Mouse (Mus musculus): ENCODE measurements at regions not wholly inside any gene's neighbourhood (a gene's known extent, or its start where the extent isn't known, plus 50 kb on each side); places are given as distances from the start of the nearest gene placed in this dataset.

DNA sequence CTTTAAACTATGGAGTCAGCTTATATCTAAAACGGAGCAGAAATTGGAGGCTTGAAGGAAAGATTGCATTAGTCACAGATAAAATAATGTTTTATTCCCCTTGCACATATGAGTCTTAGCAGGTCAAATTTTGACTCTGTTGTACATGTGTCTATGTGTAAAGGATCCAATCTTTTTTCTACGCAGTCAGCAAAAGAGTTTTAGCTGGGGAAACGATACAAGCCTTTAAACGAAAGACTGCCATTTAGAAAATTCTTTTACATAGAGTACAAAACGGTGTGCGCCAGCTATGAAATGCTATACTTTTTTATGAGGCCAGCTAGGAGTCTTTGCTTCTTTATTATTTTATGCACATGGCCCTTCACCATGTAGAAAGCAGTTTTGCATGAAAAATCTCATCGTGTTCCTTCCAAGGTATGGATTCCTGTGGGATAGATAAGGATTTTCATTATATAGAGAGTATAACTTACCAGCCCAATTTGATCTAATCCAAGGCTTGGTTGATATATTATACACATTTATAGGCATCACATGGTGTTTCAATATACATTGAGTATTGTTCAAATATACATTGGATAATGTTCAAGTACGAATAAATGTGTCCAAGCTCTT is 116.0 kb upstream of the Thumpd2 start:
- DNase-seq = no peak

DNA sequence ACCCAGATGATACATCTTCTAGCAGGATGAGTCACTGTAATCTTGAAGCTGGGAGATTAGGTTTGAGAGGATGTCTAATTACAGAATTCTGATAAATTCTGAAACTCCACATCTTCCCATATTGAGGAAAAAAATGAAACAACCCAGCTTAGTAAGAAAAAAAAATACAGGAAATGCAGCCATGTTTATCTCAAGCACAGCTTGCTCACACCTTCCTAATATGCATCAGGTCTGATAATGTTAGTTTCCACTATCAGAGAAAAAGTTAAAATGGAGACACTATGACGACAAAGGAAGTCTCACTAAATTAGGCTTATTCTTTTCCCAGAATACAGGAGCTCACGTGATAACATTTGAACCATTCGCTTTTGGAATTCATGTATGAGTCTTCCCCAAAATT is 111.4 kb upstream of the Thumpd2 start:
- no peak for DNase-seq

DNA sequence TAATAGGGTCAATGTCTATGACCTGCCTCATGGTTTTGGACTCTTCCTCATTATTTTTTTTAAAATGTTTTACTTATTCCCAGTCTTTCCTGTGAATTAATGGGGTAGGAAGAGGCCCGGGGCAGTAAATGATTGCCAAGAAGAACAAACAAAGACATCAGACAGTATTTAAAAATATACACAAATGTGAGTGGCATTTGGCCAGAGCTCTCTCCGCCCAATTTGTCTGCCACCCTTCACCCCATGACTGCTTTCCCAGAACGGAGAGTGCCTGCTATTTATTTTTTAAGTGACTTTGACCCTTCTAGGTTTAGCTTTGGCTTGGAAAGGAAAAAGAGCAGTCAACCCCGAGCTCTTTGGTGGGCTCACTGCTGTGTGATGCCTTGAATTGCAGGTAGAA is 111.0 kb upstream of the Thumpd2 start:
- no peak for DNase-seq

DNA sequence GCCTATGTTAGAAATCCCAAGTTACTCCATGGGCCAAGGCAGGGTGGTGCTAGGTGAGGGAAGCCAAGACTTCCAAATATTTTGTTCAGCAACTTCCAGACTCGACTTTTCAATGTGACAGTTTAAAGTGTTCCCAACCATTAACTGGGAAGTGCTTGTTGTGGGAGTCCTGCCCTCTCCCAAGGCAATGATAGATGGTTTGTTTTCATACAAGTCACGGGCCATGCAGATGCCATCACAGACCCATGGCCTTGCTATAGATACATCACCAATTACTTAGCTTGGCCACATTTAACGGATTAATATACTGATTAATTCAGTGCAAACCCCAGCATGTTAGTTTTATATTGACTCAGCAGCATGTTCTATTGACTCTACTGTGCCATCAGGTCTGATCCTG is 108.1 kb upstream of the Thumpd2 start:
- DNase-seq = no peak

DNA sequence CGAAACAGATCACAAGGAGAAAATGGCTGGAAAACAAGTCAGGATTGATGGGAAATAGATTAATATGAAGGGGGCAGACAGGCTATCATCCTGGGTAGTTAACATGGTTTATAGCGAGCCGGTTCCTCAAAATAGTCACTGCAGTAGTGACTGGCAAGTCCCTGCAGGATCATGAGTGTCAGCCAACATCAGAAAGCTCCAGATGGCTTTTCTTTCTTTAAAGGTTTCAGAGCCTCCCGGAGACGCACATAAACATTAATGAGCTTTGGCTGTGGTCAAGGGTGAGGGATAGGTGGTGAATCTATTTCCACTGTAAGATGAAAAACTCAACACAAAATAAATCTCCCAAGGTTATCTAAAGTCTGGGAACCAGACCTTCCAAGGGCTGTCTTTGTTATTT is 104.2 kb upstream of the Thumpd2 start:
- no peak for DNase-seq

DNA sequence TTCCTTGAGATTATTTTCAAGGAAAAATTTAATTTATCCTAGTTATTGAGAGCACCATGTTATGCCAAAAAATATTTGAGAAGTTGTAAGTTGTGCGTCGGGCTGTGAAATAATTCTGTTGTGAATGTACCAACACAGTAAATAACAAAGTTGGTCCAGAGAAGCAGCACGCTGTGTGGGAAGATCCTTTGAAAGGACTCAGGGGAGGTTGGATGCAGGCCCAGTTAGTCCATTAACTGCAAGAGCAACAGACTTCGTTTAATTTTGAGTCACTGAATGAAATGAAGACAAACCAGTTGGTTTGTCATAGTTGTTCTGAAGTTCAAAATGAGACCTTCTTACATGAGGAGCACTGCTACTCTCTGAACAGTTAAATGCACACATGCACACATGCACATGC is 85.8 kb upstream of the Thumpd2 start:
- DNase-seq = peak; percentile 19

DNA sequence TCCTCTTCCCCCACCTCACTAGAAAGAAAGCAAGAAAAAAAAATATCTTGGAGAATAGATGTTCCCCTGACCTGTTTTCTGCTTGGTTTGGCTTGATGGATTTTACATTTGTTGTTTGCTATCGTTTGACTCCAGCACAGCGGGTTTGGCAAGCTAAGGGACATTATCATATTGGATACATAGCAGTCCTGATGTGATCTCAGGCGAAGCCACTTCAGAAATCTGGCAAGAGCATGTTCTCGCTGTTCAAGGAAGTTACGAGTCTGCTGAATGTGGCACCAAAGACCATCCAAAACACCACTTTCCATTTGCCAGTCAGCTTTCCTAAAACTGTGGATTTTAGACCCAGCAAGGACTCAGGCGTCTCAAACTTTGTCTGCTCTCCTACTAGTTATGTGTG is 69.8 kb upstream of the Thumpd2 start:
- DNase-seq = no peak

DNA sequence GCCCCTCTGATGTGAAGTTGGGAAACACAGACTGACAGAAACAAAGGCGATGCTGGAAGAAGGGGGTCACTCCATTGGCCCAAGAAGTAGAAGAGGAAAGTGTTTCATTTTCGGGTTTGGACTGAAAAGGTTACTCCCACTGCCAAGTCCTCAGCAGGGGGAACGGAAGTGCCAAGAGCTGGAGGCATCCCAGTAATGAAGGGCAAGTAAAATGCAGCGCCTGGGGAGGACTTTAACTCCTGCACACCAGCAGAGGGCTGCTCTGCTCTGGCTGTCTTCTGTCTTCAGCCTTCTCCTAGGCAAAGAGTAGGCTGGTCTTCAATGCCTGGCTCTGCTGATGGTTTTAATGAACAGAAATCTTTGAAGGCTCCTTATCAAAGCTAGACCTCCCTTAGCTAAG is 68.3 kb upstream of the Thumpd2 start:
- peak; percentile 22 for DNase-seq

All from right cerebral cortex, postnatal 14 days (tissue).